Mouse (Mus musculus): ENCODE measurements at regions not wholly inside any gene's neighbourhood (a gene's known extent, or its start where the extent isn't known, plus 50 kb on each side); places are given as distances from the start of the nearest gene placed in this dataset.

DNA sequence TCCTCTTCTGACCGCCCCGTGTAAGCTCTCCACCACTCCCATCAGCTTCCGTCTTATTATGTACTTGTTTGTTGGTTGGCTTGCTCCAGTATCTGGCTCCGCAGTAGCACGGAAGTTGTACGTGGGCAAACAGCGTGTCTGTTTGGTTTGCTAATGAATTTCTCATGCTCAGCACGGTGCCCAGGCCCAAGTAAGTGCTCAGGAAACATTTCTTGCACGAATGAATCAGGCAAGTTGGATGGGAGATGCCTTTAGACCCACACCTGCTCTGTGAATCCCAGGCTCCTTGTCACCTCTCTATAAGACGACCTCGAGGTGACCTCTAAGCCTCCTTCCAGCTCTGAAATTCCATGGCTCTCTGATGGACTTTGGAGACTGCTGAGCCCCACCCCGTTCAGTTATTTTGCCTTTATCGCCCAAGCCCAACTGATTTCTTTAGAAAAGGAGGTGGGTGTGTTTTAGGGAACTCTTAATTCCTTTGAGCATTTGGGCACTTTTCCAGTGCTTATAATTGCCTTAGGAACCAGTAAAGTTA lies 55.4 kb upstream of the Lrig1 start:
- no peak for DNase-seq
- TF ChIP-seq POLR2A (IDR thresholded peaks at IDR 0.05; ENCODE audit: borderline replicate concordance, extremely low read depth, low read depth, low read length) (no peak), CTCF (IDR thresholded peaks at IDR 0.05; ENCODE audit: insufficient read depth, low read length) (no peak)
- 53% methylated on average over 13 of the region's 13 CpGs for WGBS
- no peaks in the 10 kb centered on the region for H3K4me1 ChIP-seq (ENCODE audit: control insufficient read depth, insufficient read depth, low read length)
- H3K4me3 ChIP-seq (replicated peaks; ENCODE audit: extremely low read depth, low read depth, low read length): no peak overlapping the region

DNA sequence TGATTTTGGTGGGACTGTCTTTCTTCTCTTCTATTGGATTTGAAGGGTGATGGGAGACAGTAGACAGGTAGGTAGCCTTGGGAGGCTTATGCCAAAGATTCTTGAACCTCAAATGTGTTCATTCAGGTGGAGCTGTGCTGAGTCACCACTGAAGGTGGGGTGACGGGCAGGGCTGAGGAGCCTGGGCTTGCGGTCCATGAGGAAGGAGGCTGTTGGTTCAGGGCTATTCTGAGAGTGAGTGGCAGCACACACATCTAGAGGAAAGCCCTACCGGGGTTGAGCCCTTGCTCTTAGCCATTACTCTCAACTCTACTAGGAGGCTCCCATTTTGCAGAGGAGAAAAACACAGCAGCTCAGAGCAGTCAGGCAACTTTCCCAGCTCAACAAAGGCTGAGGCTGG lies 54.6 kb upstream of the Lrig1 start:
- H3K4me3 ChIP-seq (replicated peaks; ENCODE audit: extremely low read depth, low read depth, low read length): no peak overlapping the region

DNA sequence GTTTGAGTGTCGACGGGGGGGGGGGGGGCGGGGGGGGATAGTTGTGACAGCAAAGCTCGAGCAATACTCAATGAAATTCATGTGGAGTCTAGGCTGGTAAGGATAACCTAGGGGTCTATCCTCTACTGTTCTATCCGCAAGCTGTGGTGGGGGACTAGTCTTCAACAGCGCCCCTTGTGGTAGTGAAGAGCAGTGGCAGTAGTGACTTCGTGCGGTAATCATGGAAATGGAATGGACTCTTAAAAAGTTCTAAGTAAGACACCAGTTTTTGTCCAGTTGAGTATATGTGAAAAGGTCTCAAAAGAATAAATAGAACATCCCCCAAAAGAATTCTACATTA lies 51.1 kb upstream of the Lrig1 start:
- TF ChIP-seq CTCF (IDR thresholded peaks at IDR 0.05; ENCODE audit: insufficient read depth, low read length): peak; percentile 39
- TF ChIP-seq POLR2A (IDR thresholded peaks at IDR 0.05; ENCODE audit: borderline replicate concordance, extremely low read depth, low read depth, low read length): no peak
- Histone ChIP-seq H3K4me1 (ENCODE audit: control insufficient read depth, insufficient read depth, low read length) (no peaks in the 10 kb centered on the region), H3K4me3 (replicated peaks; ENCODE audit: extremely low read depth, low read depth, low read length) (no peak overlapping the region)
- DNase-seq: no peak
- 40% methylated on average over 8 of the region's 8 CpGs for WGBS

More for the DNA sequence above, 54.6 kb upstream of the Lrig1 start:
- no peaks in the 10 kb centered on the region for H3K4me1 ChIP-seq (ENCODE audit: control insufficient read depth, insufficient read depth, low read length)
- DNase-seq: no peak
- WGBS: 79% methylated on average over 3 of the region's 3 CpGs
- no peak for TF ChIP-seq CTCF (IDR thresholded peaks at IDR 0.05; ENCODE audit: insufficient read depth, low read length)
- no peak for TF ChIP-seq POLR2A (IDR thresholded peaks at IDR 0.05; ENCODE audit: borderline replicate concordance, extremely low read depth, low read depth, low read length)

DNA sequence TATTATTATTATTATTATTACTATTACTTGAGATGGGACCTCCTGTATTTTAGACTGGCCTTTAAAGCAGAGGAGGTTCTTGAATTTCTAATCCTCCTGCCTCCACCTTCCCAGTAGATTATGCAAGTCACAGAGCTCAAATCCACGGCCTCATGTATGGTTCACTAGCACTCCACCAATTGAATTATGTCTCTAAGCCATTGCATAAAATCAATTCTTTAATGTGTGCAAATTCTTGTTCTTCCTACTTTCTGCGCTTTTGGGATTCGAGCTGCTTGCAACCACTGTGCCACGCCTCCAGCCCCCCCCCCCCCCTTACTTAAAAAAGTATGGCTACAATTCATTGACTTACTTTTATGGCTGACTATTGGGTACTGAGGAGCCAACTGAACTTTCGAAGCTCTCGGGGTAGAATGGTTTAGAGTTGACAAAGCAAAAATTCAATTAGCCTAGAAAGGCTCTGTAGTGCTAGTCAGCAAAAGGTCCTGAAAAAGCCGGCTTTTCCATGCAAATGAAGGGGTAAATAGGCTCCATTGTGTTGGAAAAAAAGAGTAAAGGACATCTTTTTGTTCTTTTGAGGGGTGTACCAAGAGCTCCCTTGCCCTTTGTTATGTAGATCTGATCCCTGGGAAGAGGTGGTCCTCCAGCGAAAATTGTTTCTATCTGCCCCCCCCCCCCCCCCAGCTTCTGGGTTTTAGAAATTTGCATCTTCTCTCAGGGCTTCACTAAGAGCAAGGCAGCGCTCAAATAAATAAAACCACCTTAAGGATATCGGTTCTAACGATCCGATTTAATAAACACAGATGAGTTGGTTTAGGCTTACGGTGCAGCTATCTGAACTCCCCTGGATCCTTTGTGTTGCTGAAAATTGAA lies 50.5 kb upstream of the Lrig1 start:
- no peak for TF ChIP-seq CTCF (IDR thresholded peaks at IDR 0.05; ENCODE audit: insufficient read depth, low read length)
- TF ChIP-seq POLR2A (IDR thresholded peaks at IDR 0.05; ENCODE audit: borderline replicate concordance, extremely low read depth, low read depth, low read length): no peak
- Histone ChIP-seq H3K4me3 (replicated peaks; ENCODE audit: extremely low read depth, low read depth, low read length) (no peak overlapping the region), H3K4me1 (ENCODE audit: control insufficient read depth, insufficient read depth, low read length) (no peaks in the 10 kb centered on the region)
- DNase-seq: no peak
- 43% methylated on average over 13 of the region's 13 CpGs for WGBS

All from lung, adult 2 months (tissue).